Mouse (Mus musculus) heart, adult 2 months (tissue): ENCODE data around the gene Alox15. TPM values are rescaled to one million over a fixed set of nuclear protein-coding genes. Genes with fewer than 3 reads are reported as not detected.

Source experiments
- DNase-seq, 2 experiments: peaks; one replicate each; pipeline ENCODE4 v3.0.0; 2021
- H3K27ac ChIP-seq: fragments of 200-600 bp; 2 replicates; pipeline ENCODE4 v1.8.1; 2022
- H3K27me3 ChIP-seq: fragments of 200-500 bp; 2 replicates; pipeline ENCODE4 v1.6.1; 2012; ENCODE audit warnings: mild to moderate bottlenecking, low read length, inconsistent platforms, mixed read lengths; ENCODE audit not compliant: control insufficient read depth, insufficient read depth
- H3K36me3 ChIP-seq: fragments of 200-500 bp; 2 replicates; pipeline ENCODE4 v1.6.1; 2012; ENCODE audit warnings: low read length, inconsistent platforms; ENCODE audit not compliant: control insufficient read depth, insufficient read depth
- H3K4me1 ChIP-seq: fragments of 200-500 bp; 2 replicates; pipeline ENCODE4 v1.6.1; 2011; ENCODE audit warnings: low read length; ENCODE audit not compliant: control insufficient read depth, insufficient read depth
- H3K4me3 ChIP-seq: fragments of 200-600 bp; 2 replicates; pipeline ENCODE4 v1.8.1; 2022
- H3K79me2 ChIP-seq: fragments of 200-500 bp; replicated peaks from 2 replicates; pipeline ENCODE4 v1.6.1; 2012; ENCODE audit warnings: mild to moderate bottlenecking, inconsistent platforms, low read length, moderate library complexity, mixed read lengths; ENCODE audit not compliant: control insufficient read depth, insufficient read depth
- H3K9ac ChIP-seq: fragments of 200-500 bp; 2 replicates; pipeline ENCODE4 v1.6.1; 2012; ENCODE audit warnings: low read depth, mild to moderate bottlenecking, control low read depth, inconsistent platforms, low read length, mixed read lengths
- CTCF ChIP-seq: fragments of 200-600 bp; IDR thresholded peaks from 2 replicates; pipeline ENCODE4 v1.8.1; 2022; ENCODE audit warnings: antibody characterized with exemption, mild to moderate bottlenecking, moderate library complexity
- EP300 ChIP-seq: fragments of 200-500 bp; IDR thresholded peaks from 2 replicates; pipeline ENCODE4 v1.6.1; 2011; ENCODE audit warnings: low read depth, low read length, control low read depth; ENCODE audit not compliant: insufficient read depth
- POLR2A ChIP-seq: fragments of 200-500 bp; IDR thresholded peaks from 2 replicates; pipeline ENCODE4 v1.6.1; 2011; ENCODE audit warnings: mild to moderate bottlenecking, low read depth, low read length, control low read depth; ENCODE audit not compliant: insufficient read depth
- WGBS: fragments of 180-500 bp; shearing (Covaris S2); methylation state at CpG from one replicate; pipeline ENCODE4 v1.1.7; 2018; 5-methylcytosine and 5-hydroxymethylcytosine counted together
- intact Hi-C: fragments of 180-260 bp; cut with DNase I; formaldehyde crosslinking; loops from one replicate; pipeline ENCODE4 v1.15.1; 2025
- long read RNA-seq: library from polyadenylated mRNA; stranded (forward); transcript quantifications from one replicate; pipeline ENCODE4 v2.0.0, GENCODE M21; 2021
- polyA plus RNA-seq: library from polyadenylated mRNA; depleted of rRNA; stranded (reverse); fragments of >200 nt; gene quantifications from 2 replicates; pipeline ENCODE4 v1.2.3, GENCODE M21; 2012; rRNA removed
- total RNA-seq, 2 experiments: library from RNA; stranded (reverse); gene quantifications; 2 replicates each; pipeline ENCODE4 v1.2.3; 2021

Gene Alox15
- total RNA-seq (10 to 100 TPM in 1 of 2 experiments, 1 to 10 TPM in 1; 5.5 to 13.7 TPM), polyA plus RNA-seq (1.5 and 2.9 TPM in 2 replicates)
- long read RNA-seq, transcript Alox15-201 (14 exons, 2,409 nt) = major isoform, 16 of 19 reads
- long read RNA-seq, partial matches to known transcripts = 3 of 19 reads
- long read RNA-seq, other reads (novel, unspliced or antisense) = 0 of 19 reads

- Histone ChIP-seq H3K4me1 (no peaks in the 10 kb centered on the region), H3K27me3 (peaks cover 4% of the 10 kb centered on the region), H3K27ac (no peak within 1 kb of the TSS), H3K36me3 (no peaks in the 10 kb centered on the region), H3K9ac (no peak within 1 kb of the TSS), H3K4me3 (no peak within 1 kb of the TSS), H3K79me2 (no peaks in the 10 kb centered on the region)
- WGBS = 1% methylated on average over 19 of the region's 19 CpGs
- DNase-seq = peak in 1 of 2 experiments; percentile 16
- intact Hi-C loops = no loop called here
- TF ChIP-seq CTCF = no peak
- TF ChIP-seq EP300 = no peak
- no peak for TF ChIP-seq POLR2A
These were observed at the start of gene Alox15 for GRCm38 (mm10) chr11:70351868-70352267. TSS of gene Alox15 (minus strand) at chr11:70352031.

- Histone ChIP-seq H3K27ac (no peak overlapping the region), H3K27me3 (no peaks in the 10 kb centered on the region), H3K79me2 (no peaks in the 10 kb centered on the region), H3K36me3 (no peaks in the 10 kb centered on the region), H3K4me3 (no peak overlapping the region), H3K4me1 (no peaks in the 10 kb centered on the region), H3K9ac (no peak overlapping the region)
- TF ChIP-seq EP300 (no peak), POLR2A (no peak), CTCF (no peak)
- intact Hi-C loops = no loop called here
- 66% methylated on average over 5 of the region's 5 CpGs for WGBS
- DNase-seq = no peak
These were observed 37.6 kb upstream of the Alox15 start for GRCm38 (mm10) chr11:70389421-70389820.

- TF ChIP-seq CTCF = no peak
- no peak for TF ChIP-seq EP300
- no peak for TF ChIP-seq POLR2A
- Histone ChIP-seq H3K27ac (no peak overlapping the region), H3K4me1 (no peaks in the 10 kb centered on the region), H3K27me3 (no peaks in the 10 kb centered on the region), H3K36me3 (no peaks in the 10 kb centered on the region), H3K9ac (no peak overlapping the region), H3K79me2 (no peaks in the 10 kb centered on the region), H3K4me3 (no peak overlapping the region)
- 68% methylated on average over 5 of the region's 5 CpGs for WGBS
- intact Hi-C loops = no loop called here
- no peak for DNase-seq
These were observed 35.6 kb upstream of the Alox15 start for GRCm38 (mm10) chr11:70387436-70387835.

GRCm38 (mm10) chr11:70384136-70384535, 32.3 kb upstream of the Alox15 start:
- no peak overlapping the region for H3K9ac ChIP-seq
- DNase-seq = no peak
- no peak overlapping the region for H3K4me3 ChIP-seq
- H3K27ac ChIP-seq = no peak overlapping the region
- WGBS = 76% methylated on average over 3 of the region's 3 CpGs
- H3K27me3 ChIP-seq = no peaks in the 10 kb centered on the region
- H3K36me3 ChIP-seq = no peaks in the 10 kb centered on the region
- H3K79me2 ChIP-seq = no peaks in the 10 kb centered on the region
- TF ChIP-seq CTCF = no peak
- TF ChIP-seq POLR2A = no peak
- TF ChIP-seq EP300 = no peak
- no peaks in the 10 kb centered on the region for H3K4me1 ChIP-seq
- intact Hi-C loops = no loop called here

- TF ChIP-seq POLR2A = no peak
- TF ChIP-seq CTCF = no peak
- no peak for TF ChIP-seq EP300
- H3K4me3 ChIP-seq = no peak overlapping the region
- no peaks in the 10 kb centered on the region for H3K79me2 ChIP-seq
- DNase-seq = no peak
- no peaks in the 10 kb centered on the region for H3K4me1 ChIP-seq
- no peaks in the 10 kb centered on the region for H3K36me3 ChIP-seq
- no peaks in the 10 kb centered on the region for H3K27me3 ChIP-seq
- WGBS = 76% methylated on average over 2 of the region's 2 CpGs
- no peak overlapping the region for H3K27ac ChIP-seq
- intact Hi-C loops = no loop called here
- no peak overlapping the region for H3K9ac ChIP-seq
These were observed 29.5 kb upstream of the Alox15 start for GRCm38 (mm10) chr11:70381330-70381729.

- WGBS = 40% methylated on average over 1 of the region's 1 CpGs
- Histone ChIP-seq H3K4me1 (no peaks in the 10 kb centered on the region), H3K79me2 (no peaks in the 10 kb centered on the region), H3K27ac (no peak overlapping the region), H3K36me3 (no peaks in the 10 kb centered on the region), H3K4me3 (no peak overlapping the region), H3K9ac (no peak overlapping the region), H3K27me3 (no peaks in the 10 kb centered on the region)
- intact Hi-C loops = no loop called here
- TF ChIP-seq CTCF = no peak
- no peak for TF ChIP-seq POLR2A
- TF ChIP-seq EP300 = no peak
- DNase-seq = no peak
These were observed 28.7 kb upstream of the Alox15 start for GRCm38 (mm10) chr11:70380478-70381005.
